Mouse (Mus musculus): ENCODE results near the gene Ube2cbp.

Ube2cbp gene

GRCm38 (mm10) chr9:86395785-86396184 lies 69.0 kb downstream of the Ube2cbp start:
- Histone ChIP-seq H3K4me1 (replicated peaks; ENCODE audit: low read depth, low read length) (no peaks in the 10 kb centered on the region), H3K4me3 (replicated peaks; ENCODE audit: low read length) (no peak overlapping the region), H3K27me3 (ENCODE audit: insufficient read depth, low read length) (no peaks in the 10 kb centered on the region), H3K9me3 (ENCODE audit: low read length) (no peaks in the 10 kb centered on the region), H3K36me3 (ENCODE audit: insufficient read depth, low read length) (no peaks in the 10 kb centered on the region)
- no peak for TF ChIP-seq CTCF (conservative IDR thresholded peaks at IDR 0.05; ENCODE audit: low read length)
- no peak for TF ChIP-seq NANOG (IDR thresholded peaks at IDR 0.05; ENCODE audit: borderline replicate concordance, low read length)
- TF ChIP-seq POU5F1 (IDR thresholded peaks at IDR 0.05; ENCODE audit: borderline replicate concordance, low read length): no peak

GRCm38 (mm10) chr9:86395012-86395411 lies 69.7 kb downstream of the Ube2cbp start:
- H3K36me3 ChIP-seq (ENCODE audit: insufficient read depth, low read length): no peaks in the 10 kb centered on the region
- no peak overlapping the region for H3K4me3 ChIP-seq (replicated peaks; ENCODE audit: low read length)
- H3K4me1 ChIP-seq (replicated peaks; ENCODE audit: low read depth, low read length): no peaks in the 10 kb centered on the region
- no peaks in the 10 kb centered on the region for H3K27me3 ChIP-seq (ENCODE audit: insufficient read depth, low read length)
- H3K9me3 ChIP-seq (ENCODE audit: low read length): no peaks in the 10 kb centered on the region
- TF ChIP-seq CTCF (conservative IDR thresholded peaks at IDR 0.05; ENCODE audit: low read length): no peak
- no peak for TF ChIP-seq POU5F1 (IDR thresholded peaks at IDR 0.05; ENCODE audit: borderline replicate concordance, low read length)
- TF ChIP-seq NANOG (IDR thresholded peaks at IDR 0.05; ENCODE audit: borderline replicate concordance, low read length): no peak

- H3K36me3 ChIP-seq (ENCODE audit: insufficient read depth, low read length): no peaks in the 10 kb centered on the region
- no peaks in the 10 kb centered on the region for H3K4me1 ChIP-seq (replicated peaks; ENCODE audit: low read depth, low read length)
- no peaks in the 10 kb centered on the region for H3K27me3 ChIP-seq (ENCODE audit: insufficient read depth, low read length)
- no peak for TF ChIP-seq NANOG (IDR thresholded peaks at IDR 0.05; ENCODE audit: borderline replicate concordance, low read length)
- TF ChIP-seq POU5F1 (IDR thresholded peaks at IDR 0.05; ENCODE audit: borderline replicate concordance, low read length): no peak
- TF ChIP-seq CTCF (conservative IDR thresholded peaks at IDR 0.05; ENCODE audit: low read length): no peak
- H3K9me3 ChIP-seq (ENCODE audit: low read length): no peaks in the 10 kb centered on the region
- H3K4me3 ChIP-seq (replicated peaks; ENCODE audit: low read length): no peak overlapping the region
Observed at GRCm38 (mm10) chr9:86393586-86394272, 71.0 kb downstream of the Ube2cbp start.

GRCm38 (mm10) chr9:86391467-86391866 lies 73.3 kb downstream of the Ube2cbp start:
- Histone ChIP-seq H3K9me3 (ENCODE audit: low read length) (peaks cover 8% of the 10 kb centered on the region), H3K27me3 (ENCODE audit: insufficient read depth, low read length) (no peaks in the 10 kb centered on the region), H3K4me3 (replicated peaks; ENCODE audit: low read length) (no peak overlapping the region), H3K36me3 (ENCODE audit: insufficient read depth, low read length) (no peaks in the 10 kb centered on the region), H3K4me1 (replicated peaks; ENCODE audit: low read depth, low read length) (no peaks in the 10 kb centered on the region)
- no peak for TF ChIP-seq CTCF (conservative IDR thresholded peaks at IDR 0.05; ENCODE audit: low read length)
- no peak for TF ChIP-seq POU5F1 (IDR thresholded peaks at IDR 0.05; ENCODE audit: borderline replicate concordance, low read length)
- no peak for TF ChIP-seq NANOG (IDR thresholded peaks at IDR 0.05; ENCODE audit: borderline replicate concordance, low read length)

GRCm38 (mm10) chr9:86390713-86391112 lies 74.0 kb downstream of the Ube2cbp start:
- Histone ChIP-seq H3K9me3 (ENCODE audit: low read length) (peaks cover 8% of the 10 kb centered on the region), H3K27me3 (ENCODE audit: insufficient read depth, low read length) (no peaks in the 10 kb centered on the region), H3K4me3 (replicated peaks; ENCODE audit: low read length) (no peak overlapping the region), H3K36me3 (ENCODE audit: insufficient read depth, low read length) (no peaks in the 10 kb centered on the region), H3K4me1 (replicated peaks; ENCODE audit: low read depth, low read length) (no peaks in the 10 kb centered on the region)
- TF ChIP-seq CTCF (conservative IDR thresholded peaks at IDR 0.05; ENCODE audit: low read length) (no peak), NANOG (IDR thresholded peaks at IDR 0.05; ENCODE audit: borderline replicate concordance, low read length) (no peak), POU5F1 (IDR thresholded peaks at IDR 0.05; ENCODE audit: borderline replicate concordance, low read length) (no peak)

DNA sequence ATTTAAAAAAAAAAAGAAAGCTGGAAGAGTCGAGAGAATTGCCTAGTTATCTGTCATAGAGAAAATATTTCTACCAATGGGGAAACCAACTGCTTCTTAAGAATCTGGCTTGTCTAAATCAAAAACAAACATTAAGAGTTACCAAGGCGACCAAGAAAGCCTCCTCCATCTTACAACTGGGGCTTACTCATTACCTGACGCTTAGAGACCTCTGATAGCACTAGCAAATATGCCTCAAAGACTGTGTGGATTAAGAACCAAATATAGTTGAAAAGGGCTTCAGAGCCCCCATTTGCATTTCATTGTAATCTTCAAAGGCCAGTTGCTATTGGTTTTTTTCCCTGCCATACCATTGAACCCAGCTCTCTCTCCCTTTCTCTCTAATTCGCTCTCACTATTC lies 76.2 kb downstream of the Ube2cbp start:
- peaks cover 8% of the 10 kb centered on the region for H3K9me3 ChIP-seq (ENCODE audit: low read length)
- no peak overlapping the region for H3K4me3 ChIP-seq (replicated peaks; ENCODE audit: low read length)
- H3K36me3 ChIP-seq (ENCODE audit: insufficient read depth, low read length): no peaks in the 10 kb centered on the region
- H3K4me1 ChIP-seq (replicated peaks; ENCODE audit: low read depth, low read length): no peaks in the 10 kb centered on the region
- TF ChIP-seq CTCF (conservative IDR thresholded peaks at IDR 0.05; ENCODE audit: low read length) (no peak), NANOG (IDR thresholded peaks at IDR 0.05; ENCODE audit: borderline replicate concordance, low read length) (no peak), POU5F1 (IDR thresholded peaks at IDR 0.05; ENCODE audit: borderline replicate concordance, low read length) (no peak)
- no peaks in the 10 kb centered on the region for H3K27me3 ChIP-seq (ENCODE audit: insufficient read depth, low read length)

DNA sequence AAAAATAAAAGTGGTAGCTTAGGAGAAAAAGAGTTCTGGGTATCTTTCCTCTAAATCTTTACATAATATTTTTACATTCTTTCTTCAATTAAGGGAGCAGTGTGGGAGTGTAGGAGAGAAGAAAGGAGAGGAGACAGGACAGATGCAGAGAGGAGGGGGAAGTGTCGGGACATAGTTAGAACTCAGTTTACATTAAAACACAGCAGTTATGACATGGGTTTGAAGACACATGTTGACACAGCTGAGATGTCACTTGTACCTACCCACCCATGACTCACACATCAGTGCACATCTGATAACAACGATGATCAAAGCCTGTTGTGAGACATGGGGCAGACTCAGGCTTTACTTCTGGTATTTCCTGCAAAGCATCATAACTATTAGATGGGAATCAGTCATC lies 87.8 kb downstream of the Ube2cbp start:
- H3K4me1 ChIP-seq (replicated peaks; ENCODE audit: low read depth, low read length): no peaks in the 10 kb centered on the region
- H3K27me3 ChIP-seq (ENCODE audit: insufficient read depth, low read length): no peaks in the 10 kb centered on the region
- no peak overlapping the region for H3K4me3 ChIP-seq (replicated peaks; ENCODE audit: low read length)
- TF ChIP-seq NANOG (IDR thresholded peaks at IDR 0.05; ENCODE audit: borderline replicate concordance, low read length): no peak
- TF ChIP-seq POU5F1 (IDR thresholded peaks at IDR 0.05; ENCODE audit: borderline replicate concordance, low read length): no peak
- TF ChIP-seq CTCF (conservative IDR thresholded peaks at IDR 0.05; ENCODE audit: low read length): no peak
- no peaks in the 10 kb centered on the region for H3K9me3 ChIP-seq (ENCODE audit: low read length)
- no peaks in the 10 kb centered on the region for H3K36me3 ChIP-seq (ENCODE audit: insufficient read depth, low read length)

GRCm38 (mm10) chr9:86372783-86373567 lies 91.8 kb downstream of the Ube2cbp start:
- Histone ChIP-seq H3K36me3 (ENCODE audit: insufficient read depth, low read length) (no peaks in the 10 kb centered on the region), H3K9me3 (ENCODE audit: low read length) (no peaks in the 10 kb centered on the region), H3K4me3 (replicated peaks; ENCODE audit: low read length) (no peak overlapping the region), H3K4me1 (replicated peaks; ENCODE audit: low read depth, low read length) (no peaks in the 10 kb centered on the region), H3K27me3 (ENCODE audit: insufficient read depth, low read length) (no peaks in the 10 kb centered on the region)
- TF ChIP-seq POU5F1 (IDR thresholded peaks at IDR 0.05; ENCODE audit: borderline replicate concordance, low read length): no peak
- no peak for TF ChIP-seq NANOG (IDR thresholded peaks at IDR 0.05; ENCODE audit: borderline replicate concordance, low read length)
- no peak for TF ChIP-seq CTCF (conservative IDR thresholded peaks at IDR 0.05; ENCODE audit: low read length)

Data from E14TG2a.4 (cell line).